Mouse (Mus musculus) erythroblast, embryonic 14.5 days (primary cell): ENCODE measurements around the gene Cd47.

Source experiments
- GATA1 ChIP-seq: IDR thresholded peaks from 2 replicates; pipeline ENCODE4 v1.6.1; 2012; ENCODE audit warnings: low read length, inconsistent platforms, mixed read lengths
- TAL1 ChIP-seq: IDR thresholded peaks from 3 replicates; pipeline ENCODE4 v1.6.1; 2012; ENCODE audit warnings: low read length, inconsistent platforms, mixed read lengths

GRCm38 (mm10) chr16:49786116-49786515 lies 14.2 kb upstream of the Cd47 start:
- TF ChIP-seq GATA1 = no peak
- no peak for TF ChIP-seq TAL1
